Mouse (Mus musculus) c-Kit-positive CD71-negative TER-119-negative erythroid progenitor cells, embryonic 14.5 days (primary cell): ENCODE measurements around the gene Bcl10.
"Not testable (repeated sequence)": the region's sequence is repeated elsewhere in the genome, so short reads cannot be mapped to it uniquely, and the experiment has no call there.

ENCODE experiments used
- DNase-seq: peaks from one replicate; pipeline ENCODE4 v3.0.0-alpha.2; 2013; ENCODE audit warnings: low read depth

Bcl10 gene

GRCm38 (mm10) chr3:145950815-145951130, 28.2 kb downstream of the Bcl10 start:
- DNase-seq: no peak

- DNase-seq: no peak
Measured at GRCm38 (mm10) chr3:145951287-145952165, 28.9 kb downstream of the Bcl10 start.

- DNase-seq: no peak
Measured at GRCm38 (mm10) chr3:145952945-145953344, 30.3 kb downstream of the Bcl10 start.

- no peak for DNase-seq
Measured at GRCm38 (mm10) chr3:145953411-145953810, 30.8 kb downstream of the Bcl10 start.

GRCm38 (mm10) chr3:145959824-145960223, 37.2 kb downstream of the Bcl10 start:
- no peak for DNase-seq

- no peak for DNase-seq
Measured at GRCm38 (mm10) chr3:145962411-145962810, 39.8 kb downstream of the Bcl10 start.

GRCm38 (mm10) chr3:145963101-145964017, 40.8 kb downstream of the Bcl10 start:
- no peak for DNase-seq

GRCm38 (mm10) chr3:145964018-145964387, 41.4 kb downstream of the Bcl10 start:
- DNase-seq: no peak

GRCm38 (mm10) chr3:145964473-145964872, 41.9 kb downstream of the Bcl10 start:
- no peak for DNase-seq

- DNase-seq: not testable (repeated sequence)
Measured at GRCm38 (mm10) chr3:145965583-145965982, 43.0 kb downstream of the Bcl10 start.

GRCm38 (mm10) chr3:145966806-145967205, 44.2 kb downstream of the Bcl10 start:
- no peak for DNase-seq

- DNase-seq: no peak
Measured at GRCm38 (mm10) chr3:145969031-145969501, 46.5 kb downstream of the Bcl10 start.

GRCm38 (mm10) chr3:145971501-145971900, 48.9 kb downstream of the Bcl10 start:
- no peak for DNase-seq

- no peak for DNase-seq
Measured at GRCm38 (mm10) chr3:145974986-145975385, 52.4 kb downstream of the Bcl10 start.
